Mouse (Mus musculus) myocyte (in vitro differentiated cells): ENCODE data around the gene Nudt22.

Source experiments
- CEBPB ChIP-seq: IDR thresholded peaks from 2 replicates; pipeline ENCODE4 v1.6.1; 2011; ENCODE audit warnings: mild to moderate bottlenecking, moderate library complexity; ENCODE audit not compliant: poor library complexity, insufficient read depth, severe bottlenecking
- E2F4 ChIP-seq: IDR thresholded peaks from one replicate; pipeline ENCODE4 v1.6.1; 2011; ENCODE audit warnings: mild to moderate bottlenecking, control low read depth, moderate library complexity; ENCODE audit not compliant: insufficient read depth
- MAX ChIP-seq: IDR thresholded peaks from one replicate; pipeline ENCODE4 v1.6.1; 2011; ENCODE audit warnings: low read depth, mild to moderate bottlenecking, control low read depth
- MYOD1 ChIP-seq, 3 experiments: IDR thresholded peaks; one replicate each; pipeline ENCODE4 v1.6.1; 2011; ENCODE audit warnings: control low read depth in 2 of 3, low read depth in 2 of 3, mild to moderate bottlenecking in 2 of 3, moderate library complexity in 1 of 3; ENCODE audit not compliant: insufficient read length in 2 of 3, control insufficient read depth in 1 of 3
- MYOG ChIP-seq, 3 experiments: IDR thresholded peaks; one replicate each; pipeline ENCODE4 v1.6.1; 2011; ENCODE audit warnings: control low read depth in 2 of 3, low read depth in 2 of 3, mild to moderate bottlenecking in 2 of 3; ENCODE audit not compliant: insufficient read length in 2 of 3, control insufficient read depth in 1 of 3, insufficient read depth in 1 of 3
- POLR2A ChIP-seq: IDR thresholded peaks from one replicate; pipeline ENCODE4 v1.6.1; 2011; ENCODE audit warnings: low read depth, mild to moderate bottlenecking, control low read depth, moderate library complexity; ENCODE audit not compliant: insufficient read length
- POLR2AphosphoS2 ChIP-seq: IDR thresholded peaks from one replicate; pipeline ENCODE4 v1.6.1; 2011; ENCODE audit warnings: low read depth, control low read depth; ENCODE audit not compliant: insufficient read length
- REST ChIP-seq: IDR thresholded peaks from one replicate; pipeline ENCODE4 v1.6.1; 2011; ENCODE audit warnings: mild to moderate bottlenecking, control low read depth, moderate library complexity; ENCODE audit not compliant: insufficient read depth, insufficient read length
- SRF ChIP-seq: IDR thresholded peaks from one replicate; pipeline ENCODE4 v1.6.1; 2011; ENCODE audit warnings: low read depth; ENCODE audit not compliant: control insufficient read depth, insufficient read length
- TCF12 ChIP-seq: IDR thresholded peaks from one replicate; pipeline ENCODE4 v1.6.1; 2011; ENCODE audit warnings: mild to moderate bottlenecking, control low read depth; ENCODE audit not compliant: poor library complexity, insufficient read depth, severe bottlenecking
- TCF3 ChIP-seq: IDR thresholded peaks from one replicate; pipeline ENCODE4 v1.6.1; 2011; ENCODE audit warnings: low read depth, control low read depth; ENCODE audit not compliant: insufficient read length
- USF1 ChIP-seq: IDR thresholded peaks from one replicate; pipeline ENCODE4 v1.6.1; 2011; ENCODE audit warnings: low read depth, mild to moderate bottlenecking, control low read depth, moderate library complexity

- no peak for TF ChIP-seq TCF3
- TF ChIP-seq POLR2AphosphoS2, result no peak
- no peak for TF ChIP-seq MAX
- no peak for TF ChIP-seq POLR2A
- no peak for TF ChIP-seq REST
- no peak for TF ChIP-seq TCF12
- no peak for TF ChIP-seq MYOG (IDR thresholded peaks at IDR 0.05; ENCODE audit: control insufficient read depth in 1 of 3, insufficient read depth in 1 of 3, insufficient read length in 2 of 3, low read depth in 2 of 3)
- no peak for TF ChIP-seq CEBPB
- no peak for TF ChIP-seq SRF
- no peak for TF ChIP-seq USF1
- no peak for TF ChIP-seq E2F4
- no peak for TF ChIP-seq MYOD1 (IDR thresholded peaks at IDR 0.05; ENCODE audit: control insufficient read depth in 1 of 3, insufficient read length in 2 of 3, low read depth in 2 of 3)
Observed at GRCm38 (mm10) chr19:7014481-7015135, 18.7 kb upstream of the Nudt22 start.
